Mouse (Mus musculus): Measurements from ENCODE around the gene Il12b.
A peak's percentile ranks its signal among the peaks of the same experiment; 100 is the strongest.
"Not testable (repeated sequence)": the region's sequence is repeated elsewhere in the genome, so short reads cannot be mapped to it uniquely, and the experiment has no call there.

Il12b gene

DNA sequence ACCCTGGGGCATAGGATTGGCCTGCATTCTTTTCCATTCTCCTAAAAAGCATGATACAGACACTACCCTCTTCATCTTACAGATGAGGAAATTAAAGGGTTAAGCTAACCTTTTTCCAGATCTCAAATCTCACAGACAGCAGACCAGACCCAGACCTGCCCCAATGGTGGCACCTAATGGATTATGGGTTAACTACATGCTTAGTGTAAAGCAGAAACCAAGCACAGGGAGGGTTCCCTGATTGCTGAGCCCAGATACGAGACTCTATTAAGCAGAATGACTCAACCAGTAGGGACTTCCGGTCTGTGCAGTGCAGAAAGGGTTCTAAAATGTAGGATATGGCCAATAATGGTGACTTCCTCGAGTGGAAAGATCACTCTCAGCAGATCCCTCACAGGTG, 10.6 kb downstream of the Il12b start:
- no peak for DNase-seq (ENCODE audit: low read depth)

DNA sequence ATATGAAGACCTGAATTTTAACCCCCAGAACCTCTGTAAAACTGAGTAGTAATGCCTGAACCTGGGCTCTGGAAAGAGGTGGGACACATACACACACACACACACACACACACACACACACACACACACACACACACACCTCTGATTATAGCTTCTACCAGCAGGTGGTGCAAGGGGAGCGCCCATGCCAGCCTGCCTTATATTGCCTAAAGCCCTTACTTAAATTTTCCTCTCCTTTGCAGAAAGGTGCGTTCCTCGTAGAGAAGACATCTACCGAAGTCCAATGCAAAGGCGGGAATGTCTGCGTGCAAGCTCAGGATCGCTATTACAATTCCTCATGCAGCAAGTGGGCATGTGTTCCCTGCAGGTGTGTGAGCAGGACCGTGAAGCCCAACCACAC, 12.4 kb downstream of the Il12b start:
- peak; percentile 17 for DNase-seq (ENCODE audit: low read depth)

GRCm38 (mm10) chr11:44413371-44413770, 13.5 kb downstream of the Il12b start:
- DNase-seq (ENCODE audit: low read depth): no peak

DNA sequence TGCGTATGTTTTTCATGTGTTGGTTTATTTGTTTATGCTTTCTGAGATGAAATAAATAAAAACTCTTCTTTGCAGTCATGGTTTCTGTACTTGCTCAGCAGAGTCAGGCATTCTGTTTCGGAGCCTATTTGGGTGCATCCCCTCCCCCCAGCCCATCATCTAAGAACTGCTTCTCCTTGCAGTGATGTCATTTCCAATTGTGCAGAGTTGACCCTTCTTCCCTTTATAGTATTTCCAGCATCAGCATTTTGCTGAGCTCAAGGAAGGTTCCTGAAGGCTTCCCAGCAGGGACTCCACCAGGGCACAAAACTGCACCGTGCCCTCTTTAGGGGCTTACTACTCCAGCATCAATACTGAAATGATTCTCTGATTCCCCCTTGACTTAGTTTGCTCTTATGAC, 14.7 kb downstream of the Il12b start:
- no peak for DNase-seq (ENCODE audit: low read depth)

DNA sequence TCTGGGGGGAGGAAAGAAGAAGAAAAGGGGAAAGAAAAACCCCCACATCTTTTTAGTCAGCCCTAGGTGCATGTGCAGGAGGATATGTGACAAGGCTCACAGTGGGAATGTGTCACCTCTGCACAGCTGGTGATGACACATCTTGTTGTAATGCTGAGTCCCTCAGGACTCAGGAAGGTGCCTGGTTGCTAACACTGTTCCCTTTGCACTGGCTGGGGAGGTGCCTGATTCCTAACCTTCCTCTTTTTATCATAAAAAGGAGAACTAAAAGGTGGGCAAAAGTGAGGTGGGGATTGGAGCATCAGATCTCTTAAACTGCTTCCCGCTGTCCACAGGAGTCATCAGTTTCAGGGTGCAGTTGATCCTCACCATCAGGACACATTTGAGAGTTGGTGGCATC, 17.5 kb downstream of the Il12b start:
- no peak for DNase-seq (ENCODE audit: low read depth)

GRCm38 (mm10) chr11:44422337-44423111, 22.7 kb downstream of the Il12b start:
- no peak for DNase-seq (ENCODE audit: low read depth)

DNA sequence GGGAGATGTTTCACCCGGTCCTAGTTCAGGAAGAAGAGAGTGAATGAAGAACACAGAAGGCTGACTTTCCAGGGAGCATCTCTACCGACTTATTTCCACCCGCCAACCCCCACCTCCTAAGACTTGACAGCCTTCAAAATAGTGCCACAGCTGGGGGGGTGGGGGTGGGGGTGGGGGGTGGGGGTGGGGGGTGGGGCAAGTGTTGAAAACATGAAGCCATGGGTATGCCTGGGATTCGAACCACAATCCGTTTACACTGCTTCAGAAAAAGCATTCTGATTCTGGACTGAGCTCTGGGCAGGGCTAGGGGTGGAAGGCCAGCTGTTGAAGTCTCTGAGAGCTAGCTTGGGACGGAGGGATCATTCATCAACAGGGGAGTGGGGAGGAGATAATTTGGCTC, 23.4 kb downstream of the Il12b start:
- DNase-seq (ENCODE audit: low read depth): no peak

DNA sequence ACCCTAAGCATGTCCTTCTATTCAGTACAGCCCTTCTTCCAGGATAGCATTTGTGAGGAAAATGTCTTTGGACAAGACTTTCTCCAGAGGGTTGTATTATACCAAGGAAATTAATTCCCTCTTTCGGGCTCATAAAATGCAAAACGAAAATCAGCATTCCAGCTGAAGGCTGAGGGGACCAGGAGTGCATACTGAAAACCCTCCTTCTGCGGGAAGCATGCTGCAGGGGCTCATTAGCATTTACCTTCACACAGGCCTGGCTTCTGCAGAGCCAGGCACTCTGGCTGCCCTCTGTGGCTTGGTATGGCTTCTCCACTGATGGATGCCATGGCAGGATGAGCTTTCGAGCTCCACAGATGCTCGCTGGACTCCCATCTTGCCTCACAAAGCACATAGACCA, 24.1 kb downstream of the Il12b start:
- DNase-seq (ENCODE audit: low read depth): no peak

GRCm38 (mm10) chr11:44425006-44425405, 25.1 kb downstream of the Il12b start:
- DNase-seq (ENCODE audit: low read depth): peak; percentile 37

DNA sequence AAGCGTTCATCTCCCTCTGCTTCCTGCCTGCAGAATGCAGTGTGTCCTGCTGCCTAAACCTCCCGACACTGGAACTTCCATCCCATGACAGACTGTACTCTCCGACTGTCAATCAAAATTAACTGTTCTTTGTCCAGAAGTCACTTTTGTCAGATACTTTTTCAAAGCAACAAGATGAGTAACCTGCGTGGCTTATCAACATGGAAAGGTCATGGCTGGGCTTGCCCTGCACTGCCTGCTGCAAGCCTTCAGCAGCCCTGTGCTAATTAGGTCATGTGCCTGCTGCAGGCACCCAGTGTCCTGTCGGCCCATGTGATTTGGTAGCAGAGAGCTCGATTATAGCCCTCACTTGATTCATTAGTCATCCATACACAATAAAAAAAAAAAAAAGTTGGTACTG, 25.8 kb downstream of the Il12b start:
- DNase-seq (ENCODE audit: low read depth): no peak

DNA sequence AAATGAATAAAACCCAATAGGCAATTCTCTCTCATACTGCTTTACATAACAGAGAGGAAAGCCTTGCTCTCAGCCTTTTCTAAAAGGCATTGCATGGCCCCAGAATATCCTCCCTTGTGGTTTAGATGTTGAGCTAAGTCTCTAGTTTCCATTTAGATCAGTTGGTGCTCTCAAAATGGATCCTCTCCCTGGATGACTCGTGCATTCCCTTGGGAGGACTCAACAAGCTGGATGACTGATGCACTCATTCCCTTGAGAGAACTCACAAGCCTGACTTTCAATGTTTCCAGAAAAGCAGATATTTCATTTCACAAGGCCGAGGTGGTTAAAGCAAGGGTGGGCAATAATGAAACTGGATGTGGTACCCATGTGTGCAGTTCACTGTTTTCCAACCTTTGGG, 28.1 kb downstream of the Il12b start:
- DNase-seq (ENCODE audit: low read depth): peak; percentile 75

DNA sequence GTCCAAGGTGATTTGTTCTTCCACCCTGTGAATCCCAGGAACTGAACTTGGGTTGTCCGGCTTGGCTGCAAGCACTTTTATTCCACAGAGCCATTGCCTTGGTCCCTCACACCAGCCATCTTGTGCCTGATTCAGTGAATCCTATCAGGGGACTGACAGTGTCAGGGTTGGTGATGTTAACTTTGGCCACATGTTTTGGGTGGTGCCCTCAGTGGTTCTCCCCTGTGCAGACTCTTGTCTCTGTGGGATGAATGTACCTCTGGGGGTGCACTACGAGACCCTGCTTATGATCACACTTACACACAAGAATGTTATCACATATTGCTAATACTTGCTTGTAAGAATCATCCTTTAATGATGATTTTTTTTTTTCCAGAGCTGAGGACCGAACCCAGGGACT, 30.2 kb downstream of the Il12b start:
- DNase-seq (ENCODE audit: low read depth): no peak

DNA sequence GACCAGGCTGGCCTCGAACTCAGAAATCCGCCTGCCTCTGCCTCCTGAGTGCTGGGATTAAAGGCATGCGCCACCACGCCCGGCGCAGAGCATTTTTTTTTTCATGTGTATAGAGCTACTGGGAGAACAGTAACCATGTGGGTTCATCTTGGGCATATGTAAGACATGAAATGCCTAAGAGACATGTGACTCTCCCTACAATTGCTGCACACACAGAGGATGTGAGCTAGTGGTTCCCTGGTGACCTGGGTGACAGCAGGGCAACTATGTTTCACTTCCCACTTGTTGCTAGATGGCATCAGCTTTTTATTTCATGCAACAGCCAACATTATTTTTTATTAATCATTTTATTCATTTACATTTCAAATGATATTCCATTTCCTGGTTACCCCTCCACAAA, 37.9 kb downstream of the Il12b start:
- DNase-seq (ENCODE audit: low read depth): no peak

DNA sequence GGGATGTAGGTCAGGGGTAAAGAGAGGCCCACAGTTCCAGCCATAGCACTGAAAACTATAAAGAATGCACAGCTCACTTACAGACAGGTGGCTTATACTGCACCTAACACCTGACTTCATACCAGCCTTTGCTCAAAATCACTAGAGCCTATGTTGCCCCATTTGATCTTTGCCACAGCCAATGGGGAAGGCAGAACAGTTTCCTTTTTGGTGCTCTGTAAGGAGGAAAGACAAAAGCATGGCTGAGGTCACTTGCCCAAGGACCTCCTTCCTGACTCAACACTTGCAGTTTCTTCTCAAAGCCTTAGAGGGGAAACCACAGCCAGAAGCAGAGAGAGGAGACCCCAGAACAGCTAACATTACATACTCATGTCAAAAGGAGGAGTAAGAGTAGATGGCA, 51.2 kb downstream of the Il12b start:
- no peak for DNase-seq (ENCODE audit: low read depth)

DNA sequence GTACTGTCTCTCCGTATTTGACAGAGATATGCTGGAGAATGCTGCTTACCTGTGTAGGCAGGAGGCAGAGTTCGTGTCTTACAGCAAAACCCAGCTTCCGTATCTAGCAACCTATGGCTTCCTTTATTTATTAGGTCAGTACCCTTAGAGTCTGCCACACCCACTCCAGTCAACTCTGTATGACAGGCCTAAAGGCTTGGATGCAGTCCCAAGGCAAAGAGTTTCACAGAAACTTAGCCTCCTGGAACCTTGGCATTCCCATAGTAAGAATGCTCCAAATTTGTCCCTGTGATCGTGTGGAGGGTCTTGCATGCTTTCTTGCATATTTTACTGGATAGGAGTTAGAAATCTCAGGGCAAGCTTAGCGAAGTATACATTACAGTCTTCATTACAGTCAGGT, 52.2 kb downstream of the Il12b start:
- not testable (repeated sequence) for DNase-seq (ENCODE audit: low read depth)

DNA sequence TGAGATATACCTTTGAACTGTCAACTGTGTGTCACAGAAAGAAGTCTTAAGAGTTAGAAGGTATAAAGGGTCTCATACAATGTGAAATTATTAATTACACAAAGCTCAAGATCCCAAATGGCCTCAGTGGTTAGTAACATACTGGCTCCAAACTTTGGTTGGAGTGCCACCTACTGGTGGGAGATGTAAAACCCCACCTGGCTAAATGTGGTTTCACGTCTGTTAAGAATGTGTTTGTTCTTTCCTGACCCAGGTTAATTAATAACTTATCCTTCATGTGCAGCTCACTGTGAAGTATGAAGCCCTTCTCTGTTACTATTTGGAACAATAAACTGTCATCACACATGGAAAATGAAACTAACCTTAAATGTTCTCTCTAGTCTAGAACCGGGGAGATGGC, 53.6 kb downstream of the Il12b start:
- DNase-seq (ENCODE audit: low read depth): peak; percentile 79

- DNase-seq (ENCODE audit: low read depth): no peak
These were observed 61.6 kb downstream of the Il12b start for GRCm38 (mm10) chr11:44461493-44461892.

Measured in NIH3T3 (cell line).